11 mouse cellular contexts compared by ENCODE assay signal in the genomic region with DNA sequence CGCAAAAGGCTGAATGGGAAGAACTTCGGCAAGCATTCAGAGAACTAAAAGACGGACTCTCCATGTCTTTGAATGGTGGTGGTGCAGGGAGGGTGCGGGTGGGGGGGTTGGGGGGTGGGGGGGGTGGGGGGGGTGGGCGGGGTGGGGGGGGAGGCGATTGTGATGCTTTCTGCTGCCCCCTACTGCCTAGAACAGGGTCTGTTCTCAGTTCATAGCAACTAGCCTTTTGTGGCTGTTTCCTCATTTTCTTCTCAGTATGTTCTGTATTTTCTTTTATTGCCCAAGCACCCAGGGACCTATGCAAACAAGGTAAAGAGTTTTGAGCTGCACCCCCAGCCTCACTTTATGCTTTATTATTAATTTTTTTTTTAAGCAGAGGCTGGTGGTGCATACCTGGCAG. TPM values are rescaled to one million over a fixed set of nuclear protein-coding genes. Genes with fewer than 3 reads are reported as not detected.
"Had no signal": no experiment of that assay in that cellular context is flagged by ENCODE, and none has a peak within 500 bp of the region (broad histone marks: within the 10 kb centered on the region; RNA-seq: fewer than 3 reads in every experiment).

No protein-coding gene starts in this region.

- H3K9me3 ChIP-seq: limb, embryonic 13.5 days; neural tube, embryonic 15.5 days had no signal

- DNase-seq: kidney, adult 18-20 months; kidney, postnatal 10 days; layer of hippocampus, postnatal 36 days; lung, adult 18-20 months; midbrain, embryonic 14.5 days; right cerebral cortex, adult 18-20 months; thymus, postnatal 25 days had no signal

- H3K36me3 ChIP-seq: limb, embryonic 13.5 days; neural tube, embryonic 15.5 days had no signal

- H3K9ac ChIP-seq: limb, embryonic 13.5 days; liver, embryonic 14.5 days; neural tube, embryonic 15.5 days had no signal

- H3K4me2 ChIP-seq: limb, embryonic 13.5 days; neural tube, embryonic 15.5 days had no signal

- H3K27ac ChIP-seq: limb, embryonic 13.5 days; liver, embryonic 14.5 days; neural tube, embryonic 15.5 days had no signal

- H3K4me3 ChIP-seq: limb, embryonic 13.5 days; myocyte; neural tube, embryonic 15.5 days had no signal

- H3K27me3 ChIP-seq: limb, embryonic 13.5 days; neural tube, embryonic 15.5 days had no signal

RNA-seq across cellular contexts. Expression of gene Slc38a5, which starts 15.1 kb away (rescaled TPM):
- polyA plus RNA-seq: myocyte had no signal
